Mouse (Mus musculus): ENCODE measurements around the gene Ppp1cc.
"Not testable (repeated sequence)": the region's sequence is repeated elsewhere in the genome, so short reads cannot be mapped to it uniquely, and the experiment has no call there.

Gene Ppp1cc

DNA sequence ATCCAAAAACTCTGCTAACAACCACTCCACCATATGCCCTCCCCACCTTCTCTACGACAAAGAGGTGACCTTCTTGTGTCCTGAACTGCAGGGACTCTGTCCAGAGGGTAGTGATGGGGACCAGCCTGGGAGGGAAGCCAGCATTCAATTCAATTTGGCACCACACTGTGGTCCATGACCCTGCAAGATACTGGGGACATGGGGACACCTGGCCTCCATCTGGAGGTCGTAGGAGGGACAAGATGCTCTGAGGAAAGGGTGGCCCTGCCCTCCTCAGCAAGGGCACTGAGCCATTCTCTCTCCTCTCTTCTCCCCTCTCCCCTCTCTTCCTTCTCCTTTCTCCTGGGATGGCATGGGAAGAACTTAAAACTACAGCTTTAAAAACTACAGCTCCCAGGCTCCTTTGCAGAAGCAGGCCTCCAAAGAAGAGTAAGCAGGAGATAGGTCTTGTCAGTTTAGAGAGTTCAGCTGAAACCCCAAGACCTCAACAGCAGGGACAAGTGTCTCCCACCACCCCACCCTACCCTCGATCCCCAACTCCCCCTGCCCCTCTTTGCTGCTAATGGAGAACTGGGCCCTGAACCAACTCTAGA lies 22.7 kb upstream of the Ppp1cc start:
- in situ Hi-C loops (cut with MboI, MseI): loop anchor here in 1 of 2 experiments (10.0 kb wide), 1 partner anchor 999 kb away; the partner anchor contains the start of gene Rhof

- in situ Hi-C loops (cut with MboI, MseI): loop anchor here in 1 of 2 experiments (10.0 kb wide), 1 partner anchor 998 kb away; the partner anchor contains the start of gene Rhof
Measured at GRCm38 (mm10) chr5:122136508-122137408, 21.3 kb upstream of the Ppp1cc start.

- in situ Hi-C loops (cut with MboI, MseI): loop anchor here in 1 of 2 experiments (10.0 kb wide), 1 partner anchor 996 kb away; the partner anchor contains the start of gene Rhof
Measured at GRCm38 (mm10) chr5:122138856-122139255, 19.2 kb upstream of the Ppp1cc start.

DNA sequence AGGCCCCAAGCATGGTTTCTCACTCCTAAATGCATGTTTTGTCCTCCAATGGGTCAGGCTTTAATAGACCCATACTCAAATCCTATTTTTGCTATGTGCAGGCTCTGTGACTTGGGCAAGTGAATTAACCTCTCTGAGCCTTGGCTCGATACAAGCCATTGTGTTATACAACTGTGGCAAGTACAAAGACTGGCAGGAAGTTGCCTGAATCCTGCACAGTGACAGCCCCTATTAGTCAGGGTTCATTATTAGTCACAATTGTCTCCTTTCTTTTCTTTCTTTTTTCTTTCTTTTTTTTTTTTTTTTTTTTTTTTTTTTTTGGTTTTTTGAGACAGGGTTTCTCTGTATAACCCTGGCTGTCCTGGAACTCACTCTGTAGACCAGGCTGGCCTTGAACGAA lies 18.3 kb upstream of the Ppp1cc start:
- in situ Hi-C loops (cut with MboI, MseI): loop anchor here (5.0 to 10.0 kb wide), 3 partner anchors 737 to 1935 kb away; partner anchors contain the start of gene Rhof (in 1 of the 2)

DNA sequence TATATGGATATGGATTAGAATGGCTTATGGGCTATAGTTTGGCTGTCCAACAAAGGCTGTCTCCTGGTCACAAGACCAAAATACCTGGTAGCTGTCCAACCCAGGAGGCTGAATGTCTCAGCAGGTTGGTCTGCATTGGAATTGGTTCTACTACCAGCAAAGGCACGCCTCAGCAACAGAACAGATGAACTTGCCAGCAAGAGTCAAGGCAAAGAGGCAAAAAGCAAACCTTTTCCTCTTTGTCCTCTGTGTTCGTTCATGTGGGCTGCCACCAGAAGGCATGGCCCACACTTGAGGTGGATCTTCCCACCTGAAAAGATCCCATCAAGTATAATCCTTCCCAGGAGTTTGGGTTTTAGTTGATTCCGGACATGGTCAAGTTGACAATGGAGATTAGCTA lies 17.4 kb upstream of the Ppp1cc start, which contains the start of gene Ccdc63:
Gene Ccdc63, minus strand, starts transcription at position 101 of the 400 bp plus-strand sequence.
- in situ Hi-C loops (cut with MboI, MseI): loop anchor here in 1 of 2 experiments (5.0 to 10.0 kb wide), 2 partner anchors 738 to 1934 kb away; no protein-coding TSS in a partner anchor

GRCm38 (mm10) chr5:122142230-122142992 lies 15.7 kb upstream of the Ppp1cc start:
- in situ Hi-C loops (cut with MboI, MseI): loop anchor here in 1 of 2 experiments (5.0 to 10.0 kb wide), 2 partner anchors 740 to 1932 kb away; no protein-coding TSS in a partner anchor

GRCm38 (mm10) chr5:122143543-122143942 lies 14.5 kb upstream of the Ppp1cc start:
- in situ Hi-C loops (cut with MboI, MseI): loop anchor here in 1 of 2 experiments (5.0 to 10.0 kb wide), 2 partner anchors 741 to 1931 kb away; no protein-coding TSS in a partner anchor

DNA sequence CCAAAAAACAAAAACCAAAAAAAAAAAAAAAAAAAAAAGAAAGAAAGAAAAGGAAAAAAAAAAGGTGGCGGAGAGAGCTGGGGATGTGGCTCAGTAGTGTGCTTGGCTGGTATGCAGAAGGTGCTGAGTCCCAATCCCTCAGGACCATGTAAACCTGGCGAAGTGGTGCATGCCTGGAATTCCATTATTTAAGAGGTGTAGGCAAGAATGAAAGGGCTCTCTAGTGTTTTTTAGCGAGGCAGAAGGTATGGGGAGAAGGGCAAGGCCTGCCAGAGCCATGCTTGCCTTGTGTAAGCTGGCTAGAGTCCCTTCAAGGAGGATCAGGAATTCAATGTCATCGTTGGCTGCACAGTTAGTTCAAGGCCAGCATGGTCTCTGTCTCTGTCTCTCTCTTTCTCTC lies 13.3 kb upstream of the Ppp1cc start:
- in situ Hi-C loops (cut with MboI, MseI): loop anchor here in 1 of 2 experiments (5.0 to 10.0 kb wide), 2 partner anchors 743 to 1930 kb away; no protein-coding TSS in a partner anchor

- in situ Hi-C loops (cut with MboI, MseI): loop anchor here in 1 of 2 experiments (10.0 kb wide), 1 partner anchor 1929 kb away; no protein-coding TSS in a partner anchor
Measured at GRCm38 (mm10) chr5:122145381-122146055, 12.6 kb upstream of the Ppp1cc start.

- in situ Hi-C loops (cut with MboI, MseI): loop anchor here in 1 of 2 experiments (10.0 kb wide), 1 partner anchor 1929 kb away; no protein-coding TSS in a partner anchor
Measured at GRCm38 (mm10) chr5:122146056-122146580, 12.0 kb upstream of the Ppp1cc start.

- in situ Hi-C loops (cut with MboI, MseI): loop anchor here in 1 of 2 experiments (10.0 kb wide), 1 partner anchor 1928 kb away; no protein-coding TSS in a partner anchor
Measured at GRCm38 (mm10) chr5:122146609-122147008, 11.5 kb upstream of the Ppp1cc start.

DNA sequence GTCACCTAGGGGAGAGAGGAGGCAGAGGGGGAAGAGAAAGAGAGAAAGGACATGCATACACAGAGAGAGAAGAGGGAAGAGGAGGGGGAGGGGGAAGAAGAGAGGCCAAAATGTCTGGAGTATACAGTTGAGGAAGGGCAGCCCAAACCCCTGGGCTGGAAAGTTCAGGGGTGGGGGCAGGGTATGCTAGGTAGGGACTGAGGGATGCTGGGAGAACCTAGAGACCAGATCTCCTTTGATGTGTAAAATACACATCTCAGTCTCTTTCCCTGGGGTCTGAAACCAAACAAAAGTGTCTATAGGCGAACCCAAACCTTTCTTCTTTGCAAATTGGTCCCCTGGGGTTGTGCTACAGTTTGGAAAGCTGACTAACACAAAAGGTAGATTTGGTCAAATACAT lies 10.0 kb upstream of the Ppp1cc start:
- in situ Hi-C loops (cut with MboI, MseI): loop anchor here in 1 of 2 experiments (10.0 kb wide), 1 partner anchor 1927 kb away; no protein-coding TSS in a partner anchor

GRCm38 (mm10) chr5:122149259-122149658 lies 8.8 kb upstream of the Ppp1cc start:
- in situ Hi-C loops (cut with MboI, MseI): loop anchor here in 1 of 2 experiments (10.0 kb wide), 1 partner anchor 1926 kb away; no protein-coding TSS in a partner anchor

DNA sequence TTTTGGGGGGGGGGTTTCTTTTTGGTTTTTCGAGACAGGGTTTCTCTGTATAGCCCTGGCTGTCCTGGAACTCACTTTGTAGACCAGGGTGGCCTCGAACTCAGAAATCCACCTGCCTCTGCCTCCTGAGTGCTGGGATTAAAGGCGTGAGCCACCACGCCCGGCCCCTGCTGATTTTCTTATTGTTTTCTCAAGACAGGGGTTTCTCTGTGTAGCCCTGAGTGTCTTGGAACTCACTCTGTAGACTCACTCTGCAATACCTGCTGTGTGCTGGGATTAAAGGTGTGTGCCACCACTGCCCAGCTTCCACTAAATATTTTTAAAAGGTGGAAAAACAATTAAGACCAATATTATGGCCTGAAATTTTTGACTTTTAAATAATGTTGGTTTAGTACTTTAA lies 5.6 kb upstream of the Ppp1cc start:
- in situ Hi-C loops (cut with MboI, MseI): not testable (repeated sequence)

GRCm38 (mm10) chr5:122154006-122154405 lies 4.1 kb upstream of the Ppp1cc start:
- in situ Hi-C loops (cut with MboI, MseI): no loop called here

DNA sequence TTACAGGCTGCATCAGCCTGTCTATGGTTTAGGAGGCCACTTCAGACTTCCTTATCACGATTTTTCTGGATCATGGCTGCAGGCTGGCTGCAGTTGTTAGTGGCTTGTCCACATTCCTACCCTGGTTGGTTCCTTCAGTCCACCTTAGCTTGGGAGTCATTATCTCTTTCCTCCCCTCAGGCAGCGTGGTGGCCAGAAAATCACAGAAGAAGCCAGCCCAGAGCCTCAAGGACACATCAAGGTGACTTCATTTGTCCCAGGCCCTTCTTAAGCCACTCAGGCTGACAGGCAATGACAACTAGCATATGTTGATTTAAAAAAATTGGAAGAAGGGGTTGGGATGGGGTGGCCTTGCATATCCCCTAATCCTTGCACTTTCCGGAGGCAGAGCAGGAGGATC lies 3.3 kb upstream of the Ppp1cc start:
- in situ Hi-C loops (cut with MboI, MseI): no loop called here

- in situ Hi-C loops (cut with MboI, MseI): no loop called here
Measured at GRCm38 (mm10) chr5:122155613-122156012, 2.5 kb upstream of the Ppp1cc start.

- in situ Hi-C loops (cut with MboI, MseI): no loop called here
Measured at GRCm38 (mm10) chr5:122156486-122156885, 1.6 kb upstream of the Ppp1cc start.

DNA sequence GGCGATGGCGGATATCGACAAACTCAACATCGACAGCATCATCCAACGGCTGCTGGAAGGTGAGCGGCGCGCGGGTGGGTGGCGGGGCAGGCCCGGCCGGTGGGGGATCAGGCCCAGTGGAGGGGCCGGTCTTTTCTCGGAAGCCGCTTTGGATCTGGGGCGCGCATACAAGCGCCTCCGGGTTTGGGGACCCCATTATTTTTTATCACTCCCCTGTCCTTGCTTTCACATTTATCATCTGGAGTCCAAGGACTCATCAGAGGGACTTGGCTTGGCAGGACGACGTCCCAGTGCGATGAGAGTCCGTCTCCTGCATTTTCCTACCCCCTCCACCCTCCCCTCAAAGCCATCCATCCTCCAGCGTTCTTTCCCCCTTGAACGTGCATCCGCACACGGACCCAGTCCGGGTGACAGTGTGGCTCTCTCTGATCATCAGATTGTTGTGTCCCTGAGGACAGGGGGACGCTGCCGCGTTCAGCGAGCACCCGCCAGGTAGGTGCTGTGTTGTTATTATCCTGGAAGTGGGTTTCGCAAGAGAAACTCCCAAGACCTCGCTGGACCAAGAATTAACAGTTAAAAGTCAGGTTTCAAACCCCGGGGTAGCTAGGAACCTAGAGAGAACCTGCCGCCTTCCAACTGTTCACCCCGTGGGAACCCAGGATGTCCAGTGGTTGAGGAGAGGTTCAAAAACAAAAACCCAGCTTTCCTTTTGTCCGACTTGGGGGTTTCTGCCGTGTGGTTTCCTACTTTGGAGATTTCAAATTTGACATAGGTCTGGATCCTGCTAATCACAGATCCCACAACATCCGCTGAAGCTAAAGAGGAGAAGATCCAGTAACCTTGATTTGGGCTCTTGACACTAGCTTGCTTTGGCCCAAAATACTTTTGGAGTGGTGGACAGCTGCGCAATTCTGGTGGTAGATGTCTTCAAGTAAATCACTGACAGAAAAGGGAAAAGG lies 758 bp downstream of the Ppp1cc start:
- in situ Hi-C loops (cut with MboI, MseI): no loop called here
